Mouse (Mus musculus): Measurements from ENCODE around the gene Ankrd63. TPM values are rescaled to one million over a fixed set of nuclear protein-coding genes. Genes with fewer than 3 reads are reported as not detected.
A peak's percentile ranks its signal among the peaks of the same experiment; 100 is the strongest.

Gene Ankrd63
- polyA plus RNA-seq, 1 experiment = 5.0 TPM

DNA sequence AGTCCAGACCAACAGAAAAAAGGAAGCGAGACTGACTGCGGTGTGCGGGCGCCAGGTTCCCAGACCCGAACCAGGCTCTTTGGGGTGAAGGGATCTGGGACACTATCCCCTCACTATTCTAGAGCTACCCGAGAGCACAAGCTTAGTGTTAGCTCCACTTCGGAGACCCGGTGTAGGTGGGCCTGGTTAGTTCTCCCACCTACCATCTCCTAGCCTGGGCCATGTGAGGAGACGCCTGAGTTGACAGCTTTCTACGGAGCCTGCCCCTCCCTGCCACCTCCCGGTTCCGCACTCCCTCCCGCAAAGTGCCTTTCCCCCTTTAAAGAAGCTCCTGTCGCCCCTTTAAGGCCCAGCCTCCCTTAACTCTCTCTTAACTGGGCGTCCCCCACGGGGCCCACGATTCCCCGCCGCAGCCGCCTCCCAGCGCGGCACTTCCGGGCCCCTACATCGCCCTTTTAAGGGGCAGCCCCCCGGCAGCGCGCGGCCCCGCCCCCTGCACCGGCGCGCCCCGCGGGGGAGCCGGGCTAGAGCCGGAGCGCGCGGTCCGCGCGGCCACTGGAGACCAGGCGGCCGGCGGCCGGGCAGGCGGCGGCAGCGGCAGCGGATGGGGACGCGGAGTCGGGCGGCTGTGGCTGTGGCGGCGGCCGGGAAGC, 41.6 kb upstream of the Ankrd63 start, which contains the start of gene Inafm2:
TSS of gene Inafm2 (plus strand) at position 527 of the 653 bp plus-strand sequence.
- Histone ChIP-seq H3K4me3 (replicated peaks; ENCODE audit: extremely low read depth, low read depth, low read length) (peak within 1 kb of the TSS; percentile 91), H3K4me1 (ENCODE audit: control insufficient read depth, insufficient read depth, low read length) (peaks cover 24% of the 10 kb centered on the region)
- peak; percentile 63; the same call in 1 of the 2 replicates for TF ChIP-seq POLR2A (IDR thresholded peaks at IDR 0.05; ENCODE audit: borderline replicate concordance, extremely low read depth, low read depth, low read length)
- TF ChIP-seq CTCF (IDR thresholded peaks at IDR 0.05; ENCODE audit: insufficient read depth, low read length) = no peak
- WGBS = 2% methylated on average over 40 of the region's 57 CpGs
- DNase-seq = peak; percentile 86

DNA sequence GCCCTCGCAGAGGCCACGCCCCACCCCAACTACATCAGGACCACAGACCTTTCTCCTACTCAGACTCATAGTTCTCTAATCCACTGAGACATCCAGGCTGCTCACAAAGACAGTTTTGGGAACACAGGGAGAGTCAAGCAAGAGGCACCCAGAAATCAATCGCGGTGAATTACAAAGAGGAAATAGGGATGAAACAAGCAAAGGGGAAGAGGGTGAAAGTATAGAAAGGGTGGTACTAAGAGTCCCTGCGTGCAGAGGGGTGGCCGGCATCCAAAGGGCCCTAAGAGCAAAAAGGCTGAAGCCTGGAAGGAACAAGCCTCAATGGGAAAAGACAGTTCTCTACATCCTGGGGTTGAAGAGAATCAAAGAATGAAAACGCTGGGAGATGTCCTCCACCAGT, 40.9 kb upstream of the Ankrd63 start:
- TF ChIP-seq CTCF (IDR thresholded peaks at IDR 0.05; ENCODE audit: insufficient read depth, low read length) (no peak), POLR2A (IDR thresholded peaks at IDR 0.05; ENCODE audit: borderline replicate concordance, extremely low read depth, low read depth, low read length) (no peak)
- H3K4me1 ChIP-seq (ENCODE audit: control insufficient read depth, insufficient read depth, low read length) = peaks cover 17% of the 10 kb centered on the region
- no peak overlapping the region for H3K4me3 ChIP-seq (replicated peaks; ENCODE audit: extremely low read depth, low read depth, low read length)
- 36% methylated on average over 7 of the region's 7 CpGs for WGBS
- DNase-seq = no peak

DNA sequence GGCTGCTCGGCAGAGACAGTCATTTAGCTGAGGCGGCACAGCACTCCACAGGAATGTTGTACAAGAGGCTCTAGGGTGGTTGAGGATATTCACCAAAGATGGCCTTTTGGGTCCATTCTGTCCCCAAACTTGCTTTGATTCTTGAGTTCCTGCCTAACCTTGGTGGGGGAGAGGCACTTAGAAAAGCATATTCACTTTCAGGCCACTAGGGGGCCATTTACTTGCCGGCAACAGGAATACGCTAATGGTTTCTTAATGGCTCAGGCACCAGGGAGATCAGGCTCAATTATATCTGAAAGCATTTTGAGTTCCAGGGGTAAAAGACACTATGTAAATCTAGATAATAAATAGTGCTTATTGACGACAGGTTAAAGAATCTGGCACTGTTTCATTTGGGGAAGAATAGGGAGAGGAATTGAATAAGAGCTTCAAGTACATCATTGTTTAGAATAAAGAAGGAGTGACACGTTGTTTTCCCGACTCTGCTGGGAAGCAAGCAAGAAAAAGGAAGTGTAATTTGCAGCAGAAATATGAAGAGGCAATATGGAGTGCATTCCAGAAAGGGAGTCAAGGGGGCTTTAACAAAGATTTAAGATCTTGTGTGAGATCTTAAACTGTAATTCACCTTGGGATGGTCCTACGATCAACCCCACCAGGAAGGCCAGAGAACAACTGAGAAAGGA, 39.6 kb upstream of the Ankrd63 start:
- WGBS = 21% methylated on average over 8 of the region's 8 CpGs
- H3K4me1 ChIP-seq (ENCODE audit: control insufficient read depth, insufficient read depth, low read length) = peaks cover 14% of the 10 kb centered on the region
- H3K4me3 ChIP-seq (replicated peaks; ENCODE audit: extremely low read depth, low read depth, low read length) = no peak overlapping the region
- peak; percentile 38 for DNase-seq
- TF ChIP-seq CTCF (IDR thresholded peaks at IDR 0.05; ENCODE audit: insufficient read depth, low read length) = peak; percentile 37
- TF ChIP-seq POLR2A (IDR thresholded peaks at IDR 0.05; ENCODE audit: borderline replicate concordance, extremely low read depth, low read depth, low read length) = no peak

DNA sequence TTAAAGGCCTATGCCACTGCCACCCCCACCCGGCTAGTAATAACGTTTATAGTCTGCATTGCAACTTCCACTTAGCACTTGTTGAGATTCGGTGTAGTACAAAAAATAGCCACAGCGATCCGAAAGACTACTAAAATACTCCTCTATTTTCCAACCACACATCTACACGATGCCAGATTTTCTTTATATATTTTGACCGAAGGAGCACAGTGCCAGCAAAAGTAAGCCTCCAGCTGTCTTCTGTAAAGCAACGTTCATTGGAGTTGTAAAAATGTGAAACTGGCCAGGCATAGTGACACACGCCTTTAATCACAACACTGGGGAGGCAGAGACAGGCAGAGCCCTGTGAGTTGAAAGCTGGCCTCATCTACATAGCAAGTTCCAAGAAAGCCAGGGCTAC, 37.4 kb upstream of the Ankrd63 start:
- WGBS = 57% methylated on average over 9 of the region's 9 CpGs
- DNase-seq = no peak
- no peak for TF ChIP-seq POLR2A (IDR thresholded peaks at IDR 0.05; ENCODE audit: borderline replicate concordance, extremely low read depth, low read depth, low read length)
- no peak for TF ChIP-seq CTCF (IDR thresholded peaks at IDR 0.05; ENCODE audit: insufficient read depth, low read length)
- no peak overlapping the region for H3K4me3 ChIP-seq (replicated peaks; ENCODE audit: extremely low read depth, low read depth, low read length)
- H3K4me1 ChIP-seq (ENCODE audit: control insufficient read depth, insufficient read depth, low read length) = peaks cover 5% of the 10 kb centered on the region; the same call in 1 of the 2 replicates

DNA sequence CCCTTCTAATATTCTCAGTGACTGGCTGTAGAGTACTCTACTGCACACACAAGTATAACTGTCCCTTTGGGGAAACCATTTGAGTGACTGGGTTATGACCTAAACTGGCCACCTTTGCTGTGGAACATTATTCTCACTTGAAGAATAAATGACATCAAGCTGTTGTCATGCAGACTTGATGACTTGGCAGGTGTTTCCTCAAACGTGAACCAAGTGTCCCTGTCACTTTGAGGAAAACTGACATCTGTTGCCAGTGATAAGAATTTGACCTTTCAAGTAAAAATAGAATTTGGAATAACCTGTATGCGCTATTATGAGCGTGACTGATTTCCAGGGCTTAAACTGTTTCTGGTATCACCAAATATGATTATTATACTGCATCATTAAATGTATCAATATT, 36.6 kb upstream of the Ankrd63 start:
- DNase-seq = no peak
- WGBS = 41% methylated on average over 3 of the region's 3 CpGs
- no peak for TF ChIP-seq POLR2A (IDR thresholded peaks at IDR 0.05; ENCODE audit: borderline replicate concordance, extremely low read depth, low read depth, low read length)
- no peak overlapping the region for H3K4me3 ChIP-seq (replicated peaks; ENCODE audit: extremely low read depth, low read depth, low read length)
- peaks cover 5% of the 10 kb centered on the region; the same call in 1 of the 2 replicates for H3K4me1 ChIP-seq (ENCODE audit: control insufficient read depth, insufficient read depth, low read length)

DNA sequence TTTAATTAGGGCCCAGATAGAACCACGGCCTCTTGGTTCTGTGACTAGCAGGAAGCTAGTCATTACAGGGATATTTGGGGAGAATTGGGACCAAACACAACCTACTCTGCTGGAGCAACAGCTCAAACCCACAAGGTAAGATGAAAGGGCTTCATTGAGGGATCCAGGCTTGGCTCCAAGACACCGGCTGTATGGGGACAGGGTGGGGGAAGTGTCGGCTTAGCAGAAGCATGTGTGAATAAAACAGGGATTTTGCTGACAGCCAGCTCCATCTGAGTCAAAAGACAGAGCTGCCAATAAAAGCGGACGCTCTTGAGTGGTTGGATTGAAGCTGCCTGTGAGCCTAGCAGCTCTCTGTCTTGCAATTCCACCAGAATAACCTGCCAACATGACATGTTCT, 29.6 kb upstream of the Ankrd63 start:
- WGBS = 60% methylated on average over 5 of the region's 5 CpGs
- TF ChIP-seq CTCF (IDR thresholded peaks at IDR 0.05; ENCODE audit: insufficient read depth, low read length) = no peak
- H3K4me1 ChIP-seq (ENCODE audit: control insufficient read depth, insufficient read depth, low read length) = peaks cover 4% of the 10 kb centered on the region
- DNase-seq = no peak
- H3K4me3 ChIP-seq (replicated peaks; ENCODE audit: extremely low read depth, low read depth, low read length) = no peak overlapping the region

DNA sequence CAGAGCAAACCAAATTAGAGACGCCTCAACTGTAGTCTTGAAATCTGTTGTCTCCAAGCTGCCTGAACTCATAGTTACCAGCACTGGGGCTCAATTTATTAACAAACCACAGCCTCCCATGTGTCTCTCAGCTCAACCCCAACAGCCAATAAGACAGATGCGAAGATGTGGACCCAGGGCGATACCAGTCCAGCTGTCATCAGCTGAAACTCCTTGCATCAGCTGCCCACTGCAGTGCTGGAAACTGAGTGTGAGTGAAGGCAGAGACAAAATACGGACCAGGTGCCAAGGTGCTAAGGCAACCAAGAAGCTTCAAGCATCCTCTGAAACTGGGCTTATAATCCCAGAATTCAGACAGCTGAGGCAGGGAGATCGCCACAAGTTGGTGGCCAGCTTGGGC, 28.2 kb upstream of the Ankrd63 start:
- no peak overlapping the region for H3K4me3 ChIP-seq (replicated peaks; ENCODE audit: extremely low read depth, low read depth, low read length)
- WGBS = 76% methylated on average over 5 of the region's 5 CpGs
- peaks cover 6% of the 10 kb centered on the region for H3K4me1 ChIP-seq (ENCODE audit: control insufficient read depth, insufficient read depth, low read length)
- no peak for DNase-seq
- TF ChIP-seq CTCF (IDR thresholded peaks at IDR 0.05; ENCODE audit: insufficient read depth, low read length) (no peak), POLR2A (IDR thresholded peaks at IDR 0.05; ENCODE audit: borderline replicate concordance, extremely low read depth, low read depth, low read length) (no peak)

DNA sequence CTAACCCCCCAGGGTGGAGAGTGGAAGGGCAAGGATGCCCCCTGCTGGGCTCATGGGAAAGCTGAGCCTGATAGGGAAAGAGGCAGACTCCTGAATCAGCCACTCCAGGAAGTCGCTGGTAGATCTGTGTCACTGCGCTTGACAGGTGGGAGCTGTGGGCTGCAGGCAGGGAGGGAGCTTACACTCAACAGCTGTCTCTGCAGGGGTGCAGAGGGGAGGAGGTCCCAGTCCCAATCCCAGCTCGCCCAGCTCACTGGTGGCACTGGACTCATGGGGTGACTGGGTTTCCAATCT, 26.8 kb upstream of the Ankrd63 start:
- TF ChIP-seq CTCF (IDR thresholded peaks at IDR 0.05; ENCODE audit: insufficient read depth, low read length) = peak; percentile 75
- TF ChIP-seq POLR2A (IDR thresholded peaks at IDR 0.05; ENCODE audit: borderline replicate concordance, extremely low read depth, low read depth, low read length) = no peak
- peak; percentile 76 for DNase-seq
- peaks cover 6% of the 10 kb centered on the region for H3K4me1 ChIP-seq (ENCODE audit: control insufficient read depth, insufficient read depth, low read length)
- 13% methylated on average over 3 of the region's 3 CpGs for WGBS
- H3K4me3 ChIP-seq (replicated peaks; ENCODE audit: extremely low read depth, low read depth, low read length) = no peak overlapping the region

DNA sequence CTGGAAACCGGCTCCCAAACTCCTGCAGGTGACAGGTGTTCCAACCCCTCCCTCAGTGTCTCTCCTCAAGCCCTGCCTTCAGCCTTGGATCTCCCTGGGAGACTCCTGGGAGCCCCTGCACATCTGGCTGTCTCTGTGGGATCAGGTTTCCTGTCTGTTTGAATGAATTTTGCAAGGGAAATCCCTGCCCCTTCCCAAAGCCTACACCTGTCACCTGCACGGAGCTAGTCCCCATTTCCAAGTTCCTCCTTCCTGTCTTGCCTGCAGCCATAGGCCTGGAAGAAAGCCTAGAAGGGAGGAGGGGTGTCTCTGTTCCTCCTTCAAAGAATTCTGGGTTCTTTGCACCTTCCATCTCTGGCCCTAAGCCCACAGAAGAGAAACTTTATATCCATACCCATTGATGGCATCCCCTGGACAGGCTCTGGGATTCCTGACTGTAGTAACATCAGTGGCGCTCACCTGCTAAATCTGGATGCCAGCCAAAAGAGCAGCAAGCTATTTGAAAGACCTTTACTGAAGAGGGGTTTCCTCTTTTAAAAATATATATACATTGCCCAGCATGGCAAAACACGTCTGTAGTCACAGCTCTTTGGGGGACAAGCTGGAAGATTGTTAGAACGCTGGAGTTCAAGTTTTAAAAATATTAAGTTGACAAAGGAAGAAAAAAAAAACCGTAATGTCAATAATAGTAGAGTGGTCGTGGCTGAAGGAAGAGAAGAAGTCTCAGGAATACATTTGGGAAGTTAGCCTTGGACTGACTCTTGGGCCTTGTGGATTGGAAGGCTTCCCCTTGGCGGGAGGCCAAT, 26.3 kb upstream of the Ankrd63 start:
- Histone ChIP-seq H3K4me3 (replicated peaks; ENCODE audit: extremely low read depth, low read depth, low read length) (no peak overlapping the region), H3K4me1 (ENCODE audit: control insufficient read depth, insufficient read depth, low read length) (peaks cover 6% of the 10 kb centered on the region)
- TF ChIP-seq CTCF (IDR thresholded peaks at IDR 0.05; ENCODE audit: insufficient read depth, low read length) (no peak), POLR2A (IDR thresholded peaks at IDR 0.05; ENCODE audit: borderline replicate concordance, extremely low read depth, low read depth, low read length) (no peak)
- DNase-seq = no peak
- 27% methylated on average over 8 of the region's 8 CpGs for WGBS

Measured in lung, adult 2 months (tissue).